Mouse (Mus musculus) neural tube, embryonic 14.5 days (tissue): Measurements from ENCODE around the gene Siglecf. TPM values are rescaled to one million over a fixed set of nuclear protein-coding genes. Genes with fewer than 3 reads are reported as not detected.

Source experiments
- ATAC-seq: fragments of 200-750 bp; cut with Nextera tagmentation; 2 replicates; pipeline ENCODE4 v1.8.0; 2017; ENCODE audit warnings: low read depth, mild to moderate bottlenecking, moderate TSS enrichment, moderate library complexity
- H3K27ac ChIP-seq: fragments of 300-500 bp; sonication (generic); 2 replicates; pipeline ENCODE4 v1.5.1; 2014; ENCODE audit warnings: low read depth, mild to moderate bottlenecking, control low read depth, low read length, moderate library complexity, mixed read lengths
- H3K27me3 ChIP-seq: fragments of 300-500 bp; sonication (generic); 2 replicates; pipeline ENCODE4 v1.6.1; 2014; ENCODE audit warnings: low read length; ENCODE audit not compliant: control insufficient read depth, insufficient read depth
- H3K36me3 ChIP-seq: fragments of 300-500 bp; sonication (generic); 2 replicates; pipeline ENCODE4 v1.6.1; 2014; ENCODE audit warnings: low read length, mixed read lengths; ENCODE audit not compliant: control insufficient read depth, insufficient read depth
- H3K4me1 ChIP-seq: fragments of 300-500 bp; sonication (generic); 2 replicates; pipeline ENCODE4 v1.6.1; 2014; ENCODE audit warnings: low read length; ENCODE audit not compliant: control insufficient read depth, insufficient read depth
- H3K4me2 ChIP-seq: fragments of 300-500 bp; sonication (generic); 2 replicates; pipeline ENCODE4 v1.6.1; 2014; ENCODE audit warnings: mild to moderate bottlenecking, low read depth, low read length, control low read depth
- H3K4me3 ChIP-seq: fragments of 300-500 bp; sonication (generic); 2 replicates; pipeline ENCODE4 v1.5.1; 2014; ENCODE audit warnings: low read depth, low read length, control low read depth, mixed read lengths
- H3K9ac ChIP-seq: fragments of 300-500 bp; sonication (generic); replicated peaks from 2 replicates; pipeline ENCODE4 v1.6.1; 2014; ENCODE audit warnings: low read depth, mild to moderate bottlenecking, control low read depth, low read length, mixed read lengths
- H3K9me3 ChIP-seq: fragments of 300-500 bp; sonication (generic); 2 replicates; pipeline ENCODE4 v1.6.1; 2016; ENCODE audit warnings: low read length; ENCODE audit not compliant: control insufficient read depth
- WGBS: fragments of 180-500 bp; shearing (Covaris S2); extraction: QIAGEN DNeasy Blood & Tissue Kit; methylation state at CpG from one replicate; pipeline ENCODE4 v1.1.7; 2014; 5-methylcytosine and 5-hydroxymethylcytosine counted together
- polyA plus RNA-seq: library from polyadenylated mRNA; unstranded; fragments of >200 nt; fragmentation: Nextera tagmentation; extraction: Ambion mirVana; gene quantifications from 2 replicates; pipeline ENCODE4 v1.2.1, GENCODE M21; 2014

The Siglecf gene
- polyA plus RNA-seq, 1 experiment from 2014 or later: 0.28 TPM

DNA sequence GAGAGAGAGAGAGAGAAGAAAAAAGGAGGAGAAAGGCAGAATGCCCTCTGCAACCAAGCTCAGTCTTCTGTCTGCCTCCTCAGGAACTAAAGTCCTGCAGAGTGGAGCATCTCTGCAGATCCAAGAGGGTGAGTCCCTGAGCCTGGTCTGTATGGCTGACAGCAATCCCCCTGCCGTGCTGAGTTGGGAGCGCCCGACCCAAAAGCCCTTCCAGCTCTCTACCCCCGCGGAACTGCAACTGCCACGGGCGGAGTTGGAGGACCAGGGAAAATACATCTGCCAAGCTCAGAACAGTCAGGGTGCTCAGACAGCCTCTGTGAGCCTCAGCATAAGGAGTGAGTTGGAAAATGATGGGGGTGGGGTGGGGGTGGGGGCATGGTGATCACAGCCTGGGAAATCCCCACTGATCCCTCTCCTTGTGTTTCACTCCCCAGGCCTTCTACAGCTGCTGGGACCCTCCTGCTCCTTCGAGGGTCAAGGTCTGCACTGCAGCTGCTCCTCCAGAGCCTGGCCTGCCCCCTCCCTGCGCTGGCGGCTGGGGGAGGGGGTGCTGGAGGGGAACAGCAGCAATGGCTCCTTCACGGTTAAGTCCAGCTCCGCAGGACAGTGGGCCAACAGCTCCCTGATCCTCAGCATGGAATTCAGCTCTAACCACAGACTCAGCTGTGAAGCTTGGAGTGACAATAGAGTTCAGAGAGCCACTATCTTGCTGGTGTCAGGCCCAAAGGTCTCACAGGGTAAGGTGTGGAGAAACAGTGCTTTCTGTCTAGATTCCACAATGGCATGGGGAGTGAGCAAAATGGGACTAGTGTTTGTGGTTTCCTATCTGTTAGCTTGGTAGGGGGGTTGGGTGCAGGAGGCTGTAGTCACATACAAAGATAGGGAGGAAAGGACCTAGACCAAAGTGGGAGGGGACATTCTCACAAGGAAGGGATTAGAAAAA lies 4.0 kb downstream of the Siglecf start:
- 10% methylated on average over 12 of the region's 12 CpGs for WGBS

DNA sequence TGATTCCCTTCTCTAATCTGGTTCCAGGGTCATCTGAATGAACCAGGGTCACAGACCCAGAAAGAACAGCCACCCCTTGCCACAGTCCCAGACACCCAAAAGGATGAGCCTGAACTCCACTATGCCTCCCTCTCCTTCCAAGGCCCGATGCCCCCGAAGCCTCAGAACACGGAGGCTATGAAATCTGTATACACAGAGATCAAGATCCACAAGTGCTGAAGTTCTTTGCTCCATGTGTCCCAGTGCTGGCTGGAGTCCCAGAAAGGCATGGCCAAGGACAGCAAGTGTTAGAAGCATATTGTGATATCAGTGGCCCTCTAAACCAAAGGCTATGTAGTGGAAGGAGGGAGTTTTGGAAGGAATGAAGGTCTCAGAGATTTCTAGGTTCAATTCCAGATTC lies 7.4 kb downstream of the Siglecf start:
- H3K4me2 ChIP-seq: no peak overlapping the region
- no peak overlapping the region for H3K4me3 ChIP-seq
- H3K9me3 ChIP-seq: no peaks in the 10 kb centered on the region
- no peak overlapping the region for H3K9ac ChIP-seq
- ATAC-seq: no peak
- WGBS: 87% methylated on average over 3 of the region's 3 CpGs
- no peak overlapping the region for H3K27ac ChIP-seq
- no peaks in the 10 kb centered on the region for H3K4me1 ChIP-seq
- no peaks in the 10 kb centered on the region for H3K27me3 ChIP-seq
- H3K36me3 ChIP-seq: no peaks in the 10 kb centered on the region

More for the DNA sequence above, 4.0 kb downstream of the Siglecf start:
- Histone ChIP-seq H3K36me3 (no peaks in the 10 kb centered on the region), H3K4me3 (no peak overlapping the region), H3K27ac (no peak overlapping the region), H3K9ac (no peak overlapping the region), H3K4me2 (no peak overlapping the region), H3K9me3 (no peaks in the 10 kb centered on the region), H3K27me3 (no peaks in the 10 kb centered on the region), H3K4me1 (no peaks in the 10 kb centered on the region)
- no peak for ATAC-seq

DNA sequence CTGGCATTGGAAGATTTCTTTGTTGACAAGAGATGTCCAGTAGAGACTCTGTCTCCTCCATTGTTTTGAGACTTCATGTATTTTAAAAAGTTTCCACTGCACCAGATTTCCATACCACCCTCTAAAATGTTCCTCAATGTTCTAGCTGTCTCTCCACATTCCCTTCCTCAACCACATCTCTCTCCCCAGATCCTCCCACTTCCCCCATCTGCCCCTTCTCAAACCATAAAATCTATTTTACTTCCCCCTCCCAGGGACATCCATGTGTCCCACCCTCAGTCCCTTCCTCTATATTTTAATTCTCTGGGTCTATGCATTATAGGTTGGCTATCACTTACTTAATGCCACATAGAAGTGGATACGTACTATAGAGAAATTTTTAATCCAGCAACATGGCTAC lies 10.3 kb downstream of the Siglecf start:
- WGBS: 93% methylated on average over 1 of the region's 1 CpGs
- no peaks in the 10 kb centered on the region for H3K9me3 ChIP-seq
- H3K36me3 ChIP-seq: no peaks in the 10 kb centered on the region
- no peak overlapping the region for H3K9ac ChIP-seq
- no peaks in the 10 kb centered on the region for H3K27me3 ChIP-seq
- H3K4me1 ChIP-seq: no peaks in the 10 kb centered on the region
- no peak overlapping the region for H3K27ac ChIP-seq
- no peak overlapping the region for H3K4me3 ChIP-seq
- no peak for ATAC-seq
- H3K4me2 ChIP-seq: no peak overlapping the region

DNA sequence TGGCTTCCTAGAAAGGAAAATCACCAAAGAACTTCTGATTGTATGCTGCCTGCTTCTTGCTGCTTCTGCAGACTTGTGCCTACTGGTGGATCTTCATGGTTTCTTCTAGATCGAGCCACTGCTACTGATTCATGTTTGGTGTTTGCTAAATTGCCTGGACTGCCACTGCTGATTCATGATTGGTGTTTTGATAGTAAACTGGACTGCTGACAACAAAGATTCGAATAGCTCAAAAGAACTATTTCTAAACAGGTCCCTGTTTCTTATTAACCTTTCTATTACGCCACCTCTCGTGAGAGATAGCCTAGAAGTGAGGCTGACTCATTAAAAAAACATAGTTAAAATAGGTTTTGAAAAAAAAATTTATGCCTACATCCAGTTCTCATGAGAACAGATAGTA lies 10.9 kb downstream of the Siglecf start:
- 80% methylated on average over 4 of the region's 4 CpGs for WGBS
- no peak for ATAC-seq
- no peak overlapping the region for H3K9ac ChIP-seq
- no peaks in the 10 kb centered on the region for H3K27me3 ChIP-seq
- H3K36me3 ChIP-seq: no peaks in the 10 kb centered on the region
- no peak overlapping the region for H3K4me3 ChIP-seq
- H3K27ac ChIP-seq: no peak overlapping the region
- no peaks in the 10 kb centered on the region for H3K4me1 ChIP-seq
- H3K9me3 ChIP-seq: no peaks in the 10 kb centered on the region
- no peak overlapping the region for H3K4me2 ChIP-seq

DNA sequence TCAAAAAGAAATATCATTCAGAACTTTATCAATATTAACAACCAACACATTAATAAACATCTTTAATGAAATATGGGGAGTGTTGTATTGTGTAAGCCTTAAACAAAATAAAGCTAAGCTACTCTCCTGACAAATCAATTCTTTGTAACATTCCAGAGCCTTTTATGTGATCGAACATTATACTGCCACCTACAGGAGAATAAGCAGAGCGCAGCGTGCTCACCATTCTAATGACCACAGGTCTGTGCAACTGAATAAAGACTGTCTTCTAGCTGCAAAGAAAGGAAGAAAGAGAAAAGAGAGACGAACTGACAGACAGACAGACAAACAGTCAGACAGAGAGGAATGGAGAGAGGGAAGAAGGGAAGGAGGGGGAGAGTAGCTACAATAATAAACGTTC lies 27.1 kb downstream of the Siglecf start:
- Histone ChIP-seq H3K27me3 (no peaks in the 10 kb centered on the region), H3K36me3 (no peaks in the 10 kb centered on the region), H3K4me1 (no peaks in the 10 kb centered on the region), H3K27ac (no peak overlapping the region), H3K9ac (no peak overlapping the region), H3K4me3 (no peak overlapping the region), H3K4me2 (no peak overlapping the region), H3K9me3 (no peaks in the 10 kb centered on the region)
- peak; percentile 73; the same call in 1 of the 2 replicates for ATAC-seq
- 14% methylated on average over 5 of the region's 5 CpGs for WGBS

DNA sequence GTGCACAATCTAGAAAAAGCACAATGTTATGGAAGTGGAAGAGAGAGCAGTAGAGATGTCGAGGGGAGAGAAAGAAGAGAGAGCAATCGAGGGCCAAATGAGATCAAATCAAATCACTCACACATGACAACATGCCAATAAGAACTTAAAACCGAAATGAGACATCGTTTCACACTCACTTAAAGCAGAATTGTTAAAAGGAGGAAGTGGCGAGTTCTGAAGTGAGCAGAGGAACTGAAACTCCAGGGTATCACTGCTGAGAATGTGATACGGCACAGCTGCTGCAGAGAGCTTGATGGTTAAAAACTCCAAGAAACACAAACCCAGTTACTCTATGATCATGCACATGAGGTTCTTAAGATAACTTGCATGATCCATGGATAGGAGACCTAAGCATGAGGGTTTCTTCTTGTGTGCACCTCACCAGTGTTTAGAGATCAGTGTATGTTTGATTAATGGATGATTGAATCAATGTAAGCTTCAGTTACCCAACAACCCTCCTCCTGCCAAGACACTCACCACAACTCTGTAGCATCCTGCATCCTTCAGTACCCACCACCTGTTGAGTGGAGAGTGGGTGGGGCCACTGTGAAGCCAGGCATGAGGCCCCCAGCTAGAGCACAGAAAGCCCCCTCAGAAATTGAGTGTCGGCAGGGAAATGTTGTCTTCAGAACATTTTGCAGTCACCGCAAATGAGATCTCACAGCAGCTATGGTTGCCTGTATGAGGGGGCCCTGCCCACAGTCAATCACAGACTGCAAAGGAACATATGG lies 41.4 kb downstream of the Siglecf start:
- 85% methylated on average over 8 of the region's 8 CpGs for WGBS
- H3K4me3 ChIP-seq: no peak overlapping the region
- H3K9ac ChIP-seq: no peak overlapping the region
- no peaks in the 10 kb centered on the region for H3K4me1 ChIP-seq
- no peak overlapping the region for H3K27ac ChIP-seq
- no peak overlapping the region for H3K4me2 ChIP-seq
- H3K9me3 ChIP-seq: no peaks in the 10 kb centered on the region
- no peaks in the 10 kb centered on the region for H3K36me3 ChIP-seq
- no peaks in the 10 kb centered on the region for H3K27me3 ChIP-seq
- no peak for ATAC-seq

DNA sequence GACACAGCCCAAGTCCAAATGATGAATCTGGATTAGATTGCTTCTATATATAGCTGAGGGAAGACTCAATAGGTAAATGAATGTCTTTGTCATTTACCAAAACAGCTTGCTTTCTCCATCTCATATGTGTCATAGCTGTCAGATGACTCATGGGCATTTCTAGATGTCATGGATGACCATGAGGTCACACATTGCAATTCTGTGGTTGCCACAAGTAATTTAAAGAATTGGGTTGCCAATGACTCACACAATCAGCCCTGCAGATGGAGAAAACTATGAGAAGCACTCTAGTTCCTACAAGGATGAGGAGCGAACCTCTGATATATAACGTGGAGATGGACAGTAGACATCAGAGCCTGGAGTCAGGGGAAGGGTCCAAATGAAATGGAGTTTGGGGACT lies 48.4 kb downstream of the Siglecf start:
- H3K27me3 ChIP-seq: no peaks in the 10 kb centered on the region
- H3K4me1 ChIP-seq: no peaks in the 10 kb centered on the region
- WGBS: 82% methylated on average over 2 of the region's 2 CpGs
- H3K9ac ChIP-seq: no peak overlapping the region
- no peak for ATAC-seq
- H3K4me3 ChIP-seq: no peak overlapping the region
- H3K27ac ChIP-seq: no peak overlapping the region
- H3K36me3 ChIP-seq: no peaks in the 10 kb centered on the region
- H3K4me2 ChIP-seq: no peak overlapping the region
- H3K9me3 ChIP-seq: no peaks in the 10 kb centered on the region

DNA sequence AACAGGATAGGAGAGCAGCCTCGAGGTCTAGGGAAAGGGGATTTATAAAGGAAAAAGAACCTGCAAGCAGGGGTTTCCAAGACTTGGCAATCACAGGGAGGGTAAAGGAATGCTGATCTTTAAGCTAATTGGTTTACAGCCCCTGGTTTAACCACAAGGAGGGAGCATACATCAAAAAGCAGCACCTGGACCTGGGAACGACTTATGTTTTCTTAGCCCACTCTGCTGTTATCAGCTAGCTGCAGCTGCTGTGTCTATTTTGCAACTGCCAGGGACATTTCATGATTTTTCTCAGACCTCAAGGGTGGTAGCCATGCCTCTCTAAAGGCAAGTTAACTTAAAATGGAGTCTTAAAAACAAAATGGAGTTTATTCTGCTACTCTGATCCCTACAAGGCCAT lies 51.6 kb downstream of the Siglecf start:
- ATAC-seq: no peak
- Histone ChIP-seq H3K27ac (no peak overlapping the region), H3K4me3 (no peak overlapping the region), H3K9ac (no peak overlapping the region), H3K36me3 (no peaks in the 10 kb centered on the region), H3K4me2 (no peak overlapping the region), H3K4me1 (no peaks in the 10 kb centered on the region), H3K9me3 (no peaks in the 10 kb centered on the region), H3K27me3 (no peaks in the 10 kb centered on the region)
- WGBS: 17% methylated on average over 2 of the region's 2 CpGs

DNA sequence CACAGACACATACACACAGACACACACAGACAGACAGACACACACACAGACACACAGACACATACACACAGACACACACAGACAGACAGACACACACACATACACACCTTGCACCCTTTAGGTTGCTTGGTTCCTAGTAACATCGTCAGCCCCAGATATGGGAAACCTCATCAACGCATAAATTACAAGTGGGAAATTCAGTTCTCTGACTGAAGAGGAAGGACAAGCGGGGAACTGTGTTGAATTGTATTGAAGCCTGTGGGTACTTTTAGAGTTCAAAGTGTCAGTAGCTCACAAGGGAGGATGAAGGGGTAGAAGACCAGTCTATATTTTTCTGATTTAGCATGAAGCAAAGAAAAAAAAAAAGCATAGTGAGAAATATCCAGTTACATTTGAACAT lies 56.4 kb downstream of the Siglecf start:
- Histone ChIP-seq H3K4me1 (no peaks in the 10 kb centered on the region), H3K4me3 (no peak overlapping the region), H3K27ac (no peak overlapping the region), H3K4me2 (no peak overlapping the region), H3K36me3 (no peaks in the 10 kb centered on the region), H3K9me3 (no peaks in the 10 kb centered on the region), H3K27me3 (no peaks in the 10 kb centered on the region), H3K9ac (no peak overlapping the region)
- no peak for ATAC-seq
- WGBS: 82% methylated on average over 3 of the region's 3 CpGs
